In the genomic region with DNA sequence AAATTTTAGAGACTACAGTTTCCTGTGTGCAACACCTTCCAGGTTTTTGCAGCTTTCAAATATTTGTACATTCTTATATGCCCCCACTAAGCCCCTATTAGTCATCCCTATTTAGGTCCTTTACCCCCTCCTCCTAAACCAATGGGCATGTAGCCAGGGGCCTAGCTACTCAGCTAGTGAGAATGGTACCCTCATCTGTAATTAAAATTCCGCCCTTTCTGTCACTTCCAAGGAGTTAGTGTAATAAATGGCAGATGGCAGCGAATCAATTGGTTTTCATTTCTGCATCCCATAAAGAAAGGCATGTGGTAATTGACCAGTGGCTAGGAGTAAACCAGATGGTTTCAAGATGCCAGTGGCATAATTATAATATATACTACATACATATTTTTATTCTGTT, we compare ENCODE assay signal across 18 mouse cellular contexts. TPM values are rescaled to one million over a fixed set of nuclear protein-coding genes. Genes with fewer than 3 reads are reported as not detected.
DNase-seq lines count a peak whose midpoint lies in the region; ATAC-seq lines count a peak whose summit lies in the region.
"Had no signal": no experiment of that assay in that cellular context is flagged by ENCODE, and none has a peak within 500 bp of the region (broad histone marks: within the 10 kb centered on the region; RNA-seq: fewer than 3 reads in every experiment).

No protein-coding gene starts in this region.

- no peaks in the 10 kb centered on the region for H3K36me3 ChIP-seq in heart, embryonic 16.5 days (ENCODE audit: control insufficient read depth, insufficient read depth)
- no peaks in the 10 kb centered on the region for H3K36me3 ChIP-seq in limb, embryonic 10.5 days

- H3K27ac ChIP-seq in heart, embryonic 16.5 days (ENCODE audit: low read length): peak overlapping the region; percentile 80; the same call in 1 of the 2 replicates
- H3K27ac ChIP-seq in limb, embryonic 10.5 days: peak overlapping the region; percentile 42; the same call in 1 of the 2 replicates
- H3K27ac ChIP-seq: layer of hippocampus, adult 2 months; left cerebral cortex, adult 2 months; lung, embryonic 15.5 days had no signal

- peak; percentile 36 to 55 for DNase-seq in cerebellum, postnatal 10 days
- DNase-seq in cerebellum, adult 9-10 months: no peak
- DNase-seq in heart, postnatal 14 days: no peak
- DNase-seq in Muller cell, postnatal 12 days (ENCODE audit: inconsistent ontology term): peak; percentile 83
- peak; percentile 29 for DNase-seq in limb, embryonic 10.5 days (ENCODE audit: low spot score)
- DNase-seq in adrenal gland, postnatal 4 days (ENCODE audit: low spot score in 2 of 2): no peak
- DNase-seq in thymus, postnatal 4 days: no peak
- DNase-seq: adrenal gland, postnatal 10 days; cerebellum, adult 8-10 months; embryo, embryonic 11 days; gastrocnemius, postnatal 10 days; right cerebral cortex, postnatal 14 days had no signal

- 88% methylated on average over 2 of the region's 2 CpGs for WGBS in heart, embryonic 16.5 days
- WGBS in limb, embryonic 10.5 days: 35% methylated on average over 2 of the region's 2 CpGs

- ATAC-seq in heart, embryonic 16.5 days (replicated peaks; ENCODE audit: extremely low read depth, insufficient read depth, low FRiP score): no peak

- H3K9ac ChIP-seq in heart, embryonic 16.5 days (ENCODE audit: low read length): no peak overlapping the region
- H3K9ac ChIP-seq: lung, embryonic 15.5 days had no signal

- H3K4me3 ChIP-seq in heart, embryonic 16.5 days (ENCODE audit: low read length): no peak overlapping the region
- H3K4me3 ChIP-seq in limb, embryonic 10.5 days: no peak overlapping the region
- H3K4me3 ChIP-seq: layer of hippocampus, adult 2 months; left cerebral cortex, adult 2 months; lung, embryonic 15.5 days had no signal

- intact Hi-C loops in heart, postnatal 14 days (cut with DNase I): no loop called here

- peaks cover 24% of the 10 kb centered on the region for H3K4me1 ChIP-seq in heart, embryonic 16.5 days (ENCODE audit: control insufficient read depth, insufficient read depth, low read length)
- peaks cover 30% of the 10 kb centered on the region for H3K4me1 ChIP-seq in limb, embryonic 10.5 days

- H3K4me2 ChIP-seq in heart, embryonic 16.5 days (ENCODE audit: low read depth, low read length): no peak overlapping the region
- H3K4me2 ChIP-seq: lung, embryonic 15.5 days had no signal

- no peaks in the 10 kb centered on the region for H3K9me3 ChIP-seq in heart, embryonic 16.5 days (replicated peaks; ENCODE audit: control insufficient read depth, low read length)
- H3K9me3 ChIP-seq in limb, embryonic 10.5 days (replicated peaks): no peaks in the 10 kb centered on the region
- H3K9me3 ChIP-seq: lung, embryonic 15.5 days had no signal

- no peaks in the 10 kb centered on the region for H3K27me3 ChIP-seq in heart, embryonic 16.5 days (ENCODE audit: control insufficient read depth, insufficient read depth, low read length)
- H3K27me3 ChIP-seq in limb, embryonic 10.5 days (ENCODE audit: low read depth, poor library complexity, severe bottlenecking): no peaks in the 10 kb centered on the region
- H3K27me3 ChIP-seq: lung, embryonic 15.5 days had no signal

RNA-seq across cellular contexts. Expression of a gene that starts 23.6 kb away (rescaled TPM):
- 0.18 and 0.22 TPM in 2 replicates for polyA plus RNA-seq in heart, embryonic 16.5 days (2015; fragmentation: Nextera tagmentation; extraction: Ambion mirVana)
- under 1 TPM in 1 of 2 experiments, not detected in 1; 0.07 TPM for total RNA-seq in heart, postnatal 14 days (2021)
- polyA plus RNA-seq in limb, embryonic 10.5 days (2016; fragmentation: Nextera tagmentation; extraction: Ambion mirVana): 0.55 and 0.86 TPM in 2 replicates
- total RNA-seq in adrenal gland, postnatal 4 days (2021): 1 to 10 TPM; 1.2 to 1.5 TPM
- total RNA-seq: liver, adult 2 months; megakaryocyte progenitor cell, adult 5-6 weeks had no signal
- polyA plus RNA-seq: liver, adult 2 months had no signal

RNA-seq across cellular contexts. Expression of a gene that starts 24.5 kb away (rescaled TPM):
- 35.7 and 36.2 TPM in 2 replicates for polyA plus RNA-seq in heart, embryonic 16.5 days (2015; fragmentation: Nextera tagmentation; extraction: Ambion mirVana)
- total RNA-seq in heart, postnatal 14 days (2021): 10 to 100 TPM; 85.6 to 85.7 TPM
- polyA plus RNA-seq in limb, embryonic 10.5 days (2016; fragmentation: Nextera tagmentation; extraction: Ambion mirVana): 66.3 and 67.8 TPM in 2 replicates
- 100 to 1,000 TPM; 180 to 183 TPM for total RNA-seq in adrenal gland, postnatal 4 days (2021)

RNA-seq across cellular contexts. Expression of a gene that starts 31.7 kb away (rescaled TPM):
- 10.2 and 12.1 TPM in 2 replicates for polyA plus RNA-seq in heart, embryonic 16.5 days (2015; fragmentation: Nextera tagmentation; extraction: Ambion mirVana)
- total RNA-seq in heart, postnatal 14 days (2021): under 1 TPM; 0.37 to 0.43 TPM
- polyA plus RNA-seq in limb, embryonic 10.5 days (2016; fragmentation: Nextera tagmentation; extraction: Ambion mirVana): not detected in 2 replicates
- under 1 TPM; 0.25 to 0.28 TPM for total RNA-seq in adrenal gland, postnatal 4 days (2021)
- total RNA-seq: layer of hippocampus, adult 2 months; left cerebral cortex, adult 2 months had no signal

Comparison
In these comparisons a context has a peak if more than half of its experiments do, and no peak if none do; other contexts are left out.
1. DNase-seq: peak in cerebellum, postnatal 10 days (2 of 2), Muller cell, postnatal 12 days (single experiment) and limb, embryonic 10.5 days (single experiment); none in cerebellum, adult 9-10 months (single experiment), heart, postnatal 14 days (0 of 2), adrenal gland, postnatal 4 days (0 of 2) and thymus, postnatal 4 days (single experiment).